In the genomic region with DNA sequence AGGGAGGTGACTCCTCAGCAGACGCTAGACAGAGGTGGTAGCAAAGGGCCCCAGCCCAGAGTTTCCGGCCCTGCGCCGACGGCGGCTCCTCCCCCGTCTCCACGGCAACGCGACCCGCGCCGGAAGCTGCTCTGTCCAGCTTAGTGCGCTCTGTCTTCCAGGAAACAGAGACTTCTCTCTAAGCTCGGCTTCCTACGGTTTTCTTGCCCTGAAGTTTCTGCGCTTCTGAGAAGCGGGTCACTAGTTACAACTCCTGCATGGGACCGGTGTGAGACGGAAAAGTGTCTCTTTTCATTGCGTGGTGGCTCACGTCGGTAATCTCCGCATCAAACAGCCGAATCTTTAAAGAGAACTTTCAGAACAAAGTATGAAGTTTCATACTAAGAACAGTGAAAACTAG, we compare ENCODE assay signal across 8 mouse cellular contexts. TPM values are rescaled to one million over a fixed set of nuclear protein-coding genes. Genes with fewer than 3 reads are reported as not detected.
DNase-seq lines count a peak whose midpoint lies in the region; ATAC-seq and TF ChIP-seq lines count a peak whose summit lies in the region.

Gene Sfi1, minus strand, starts transcription at position 101 of the 400 bp plus-strand sequence.

- H3K27me3 ChIP-seq in intestine, embryonic 14.5 days (replicated peaks; ENCODE audit: control insufficient read depth, insufficient read depth, low read length), result no peaks in the 10 kb centered on the region
- H3K27me3 ChIP-seq in intestine, postnatal 0 days (replicated peaks; ENCODE audit: control insufficient read depth, insufficient read depth, low read length), result no peaks in the 10 kb centered on the region
- H3K27me3 ChIP-seq in embryonic facial prominence, embryonic 12.5 days, result no peaks in the 10 kb centered on the region

- no peaks in the 10 kb centered on the region for H3K4me1 ChIP-seq in intestine, embryonic 14.5 days (replicated peaks; ENCODE audit: control insufficient read depth, insufficient read depth, low read length)
- H3K4me1 ChIP-seq in intestine, postnatal 0 days (replicated peaks; ENCODE audit: control insufficient read depth, insufficient read depth, low read length), result no peaks in the 10 kb centered on the region
- no peaks in the 10 kb centered on the region for H3K4me1 ChIP-seq in ES-E14 (ENCODE audit: control insufficient read depth in 2 of 2, insufficient read depth in 2 of 2, low read length in 2 of 2, poor library complexity in 1 of 2)
- no peaks in the 10 kb centered on the region for H3K4me1 ChIP-seq in embryonic facial prominence, embryonic 12.5 days

- in situ Hi-C loops in ES-E14 (cut with MboI; ENCODE audit: low sequenced_read_pairs in 2 of 2, unreplicated experiment in 2 of 2), result no loop called here

- no peak within 1 kb of the TSS for H3K4me3 ChIP-seq in intestine, embryonic 14.5 days (ENCODE audit: low read depth, low read length)
- no peak within 1 kb of the TSS for H3K4me3 ChIP-seq in intestine, postnatal 0 days (ENCODE audit: low read depth, low read length)
- H3K4me3 ChIP-seq in ES-E14 (ENCODE audit: insufficient read depth in 1 of 2, low read depth in 1 of 2, low read length in 2 of 2, poor library complexity in 1 of 2, severe bottlenecking in 1 of 2), result no peak within 1 kb of the TSS
- no peak within 1 kb of the TSS for H3K4me3 ChIP-seq in embryonic facial prominence, embryonic 12.5 days

- 85% methylated on average over 25 of the region's 25 CpGs for WGBS in intestine, embryonic 14.5 days
- 84% methylated on average over 25 of the region's 25 CpGs for WGBS in intestine, postnatal 0 days
- 86% methylated on average over 25 of the region's 25 CpGs for WGBS in embryonic facial prominence, embryonic 12.5 days

- no peaks in the 10 kb centered on the region for H3K9me3 ChIP-seq in intestine, embryonic 14.5 days (ENCODE audit: control insufficient read depth, low read length)
- no peaks in the 10 kb centered on the region for H3K9me3 ChIP-seq in intestine, postnatal 0 days (ENCODE audit: control insufficient read depth)
- H3K9me3 ChIP-seq in ES-E14 (ENCODE audit: control insufficient read depth, insufficient read depth, low read depth, low read length), result no peaks in the 10 kb centered on the region
- no peaks in the 10 kb centered on the region for H3K9me3 ChIP-seq in embryonic facial prominence, embryonic 12.5 days

- H3K4me2 ChIP-seq in intestine, embryonic 14.5 days (ENCODE audit: low read length), result no peak within 1 kb of the TSS
- H3K4me2 ChIP-seq in intestine, postnatal 0 days (replicated peaks; ENCODE audit: low read depth), result no peak within 1 kb of the TSS
- H3K4me2 ChIP-seq in embryonic facial prominence, embryonic 12.5 days (replicated peaks), result no peak within 1 kb of the TSS

- no peak for DNase-seq in intestine, embryonic 14.5 days (ENCODE audit: low spot score)
- no peak for DNase-seq in ES-E14 (ENCODE audit: low read depth, low spot score)
- DNase-seq in layer of hippocampus, postnatal 14 days (ENCODE audit: low spot score in 2 of 2), result no peak
- DNase-seq in cerebellum, adult 18-20 months, result no peak
- DNase-seq in right cerebral cortex, postnatal 36 days (ENCODE audit: low spot score in 2 of 2), result no peak
- no peak for DNase-seq in spleen, postnatal 14 days (ENCODE audit: low spot score in 2 of 2)

- no peak for ATAC-seq in intestine, embryonic 14.5 days (replicated peaks; ENCODE audit: low FRiP score, low TSS enrichment, low read depth)
- no peak for ATAC-seq in intestine, postnatal 0 days
- no peak for ATAC-seq in embryonic facial prominence, embryonic 12.5 days (ENCODE audit: insufficient number of reproducible peaks, insufficient read depth, low FRiP score, low TSS enrichment)

- no peak within 1 kb of the TSS for H3K27ac ChIP-seq in intestine, embryonic 14.5 days (ENCODE audit: low read depth)
- no peak within 1 kb of the TSS for H3K27ac ChIP-seq in intestine, postnatal 0 days (ENCODE audit: low read depth, low read length)
- no peak within 1 kb of the TSS for H3K27ac ChIP-seq in ES-E14 (ENCODE audit: insufficient read depth, low read depth, low read length, poor library complexity, severe bottlenecking)
- no peak within 1 kb of the TSS for H3K27ac ChIP-seq in embryonic facial prominence, embryonic 12.5 days

- H3K9ac ChIP-seq in intestine, embryonic 14.5 days (ENCODE audit: low read length), result no peak within 1 kb of the TSS
- H3K9ac ChIP-seq in intestine, postnatal 0 days (ENCODE audit: low read depth, low read length), result no peak within 1 kb of the TSS
- H3K9ac ChIP-seq in ES-E14 (ENCODE audit: insufficient read depth, low read depth, low read length, poor library complexity, severe bottlenecking), result no peak within 1 kb of the TSS
- no peak within 1 kb of the TSS for H3K9ac ChIP-seq in embryonic facial prominence, embryonic 12.5 days

- H3K36me3 ChIP-seq in intestine, embryonic 14.5 days (ENCODE audit: control insufficient read depth, insufficient read depth, low read length), result no peaks in the 10 kb centered on the region
- H3K36me3 ChIP-seq in intestine, postnatal 0 days (ENCODE audit: control insufficient read depth, insufficient read depth), result no peaks in the 10 kb centered on the region
- no peaks in the 10 kb centered on the region for H3K36me3 ChIP-seq in ES-E14 (ENCODE audit: control insufficient read depth, insufficient read depth, low read length, poor library complexity, severe bottlenecking)
- no peaks in the 10 kb centered on the region for H3K36me3 ChIP-seq in embryonic facial prominence, embryonic 12.5 days

- TF ChIP-seq CTCF in intestine, postnatal 0 days (IDR thresholded peaks at IDR 0.05; ENCODE audit: low read depth), result no peak

TF ChIP-seq in ES-E14, 5 proteins besides CTCF, POLR2A, EP300 and RAD21:
- TF ChIP-seq HCFC1 (IDR thresholded peaks at IDR 0.05; ENCODE audit: borderline replicate concordance, insufficient read depth, low read length) (no peak), ZNF384 (IDR thresholded peaks at IDR 0.05; ENCODE audit: low read depth, low read length) (no peak), CHD2 (IDR thresholded peaks at IDR 0.05; ENCODE audit: low read depth, low read length) (no peak), ZC3H11A (IDR thresholded peaks at IDR 0.05; ENCODE audit: borderline replicate concordance, low read depth, low read length) (no peak), MAFK (IDR thresholded peaks at IDR 0.05; ENCODE audit: insufficient read depth, low read depth, low read length) (no peak)

RNA-seq across cellular contexts. Expression of gene Sfi1, which starts in this region (rescaled TPM):
- 11.2 TPM in 2 replicates for polyA plus RNA-seq in intestine, embryonic 14.5 days (2014; fragmentation: Nextera tagmentation; extraction: Ambion mirVana)
- polyA plus RNA-seq in intestine, postnatal 0 days (2015; fragmentation: Nextera tagmentation; extraction: Ambion mirVana), result 4.0 and 5.4 TPM in 2 replicates
- total RNA-seq in ES-E14 (2012; rRNA removed), result 18.5 and 25.5 TPM in 2 replicates
- 17.0 and 17.1 TPM in 2 replicates for polyA plus RNA-seq in embryonic facial prominence, embryonic 12.5 days (2016; fragmentation: Nextera tagmentation; extraction: Ambion mirVana)
- 10 to 100 TPM; 56.3 to 57.2 TPM for total RNA-seq in layer of hippocampus, postnatal 14 days (2021)
